Mouse (Mus musculus) hindbrain, postnatal 0 days (tissue): Measurements from ENCODE around the gene Son. TPM values are rescaled to one million over a fixed set of nuclear protein-coding genes. Genes with fewer than 3 reads are reported as not detected.

Experiments used
- ATAC-seq: fragments of 200-750 bp; cut with Nextera tagmentation; 2 replicates; pipeline ENCODE4 v1.8.0; 2017; ENCODE audit warnings: mild to moderate bottlenecking, moderate TSS enrichment, moderate library complexity
- DNase-seq: peaks from one replicate; pipeline ENCODE4 v3.0.0-alpha.2; 2015; ENCODE audit warnings: low spot score
- H3K27ac ChIP-seq: fragments of 300-500 bp; sonication (generic); 2 replicates; pipeline ENCODE4 v1.5.1; 2014; ENCODE audit warnings: mild to moderate bottlenecking
- H3K27me3 ChIP-seq: fragments of 300-500 bp; sonication (generic); 2 replicates; pipeline ENCODE4 v1.6.1; 2014; ENCODE audit warnings: low read length, mixed read lengths; ENCODE audit not compliant: insufficient read depth
- H3K36me3 ChIP-seq: fragments of 300-500 bp; sonication (generic); 2 replicates; pipeline ENCODE4 v1.6.1; 2014; ENCODE audit warnings: low read length, mixed read lengths; ENCODE audit not compliant: insufficient read depth
- H3K4me1 ChIP-seq: fragments of 300-500 bp; sonication (generic); 2 replicates; pipeline ENCODE4 v1.6.1; 2014; ENCODE audit warnings: antibody characterized with exemption, low read length, mixed read lengths; ENCODE audit not compliant: insufficient read depth
- H3K4me2 ChIP-seq: fragments of 300-500 bp; sonication (generic); 2 replicates; pipeline ENCODE4 v1.6.1; 2014; ENCODE audit warnings: low read depth, mild to moderate bottlenecking, low read length, moderate library complexity, mixed read lengths
- H3K4me3 ChIP-seq: fragments of 300-500 bp; sonication (generic); 2 replicates; pipeline ENCODE4 v1.5.1; 2014; ENCODE audit warnings: low read length
- H3K9ac ChIP-seq: fragments of 300-500 bp; sonication (generic); replicated peaks from 2 replicates; pipeline ENCODE4 v1.6.1; 2014; ENCODE audit warnings: mild to moderate bottlenecking, low read length, moderate library complexity, mixed read lengths
- H3K9me3 ChIP-seq: fragments of 300-500 bp; sonication (generic); 2 replicates; pipeline ENCODE4 v1.6.1; 2016; ENCODE audit warnings: low read length, mixed read lengths
- CTCF ChIP-seq: IDR thresholded peaks from 2 replicates; pipeline ENCODE4 v1.5.1; 2016; ENCODE audit warnings: antibody characterized with exemption, control low read depth, low read depth
- WGBS: fragments of 180-500 bp; shearing (Covaris S2); extraction: QIAGEN DNeasy Blood & Tissue Kit; methylation state at CpG from one replicate; pipeline ENCODE4 v1.1.7; 2014; 5-methylcytosine and 5-hydroxymethylcytosine counted together
- polyA plus RNA-seq: library from polyadenylated mRNA; unstranded; fragments of >200 nt; fragmentation: Nextera tagmentation; extraction: Ambion mirVana; gene quantifications from 2 replicates; pipeline ENCODE4 v1.2.1, GENCODE M21; 2015
- total RNA-seq: library from RNA; depleted of rRNA; stranded (reverse); fragments of >200 nt; gene quantifications from 2 replicates; pipeline ENCODE4 v1.2.3, GENCODE M21; 2014

Son gene
- total and polyA plus RNA-seq, 2 experiments from 2014 or later, result 95.3 to 246 TPM

GRCm38 (mm10) chr16:91704603-91705340 lies 57.5 kb downstream of the Son start:
- no peak overlapping the region for H3K9ac ChIP-seq
- peak; percentile 35 for DNase-seq
- no peaks in the 10 kb centered on the region for H3K27me3 ChIP-seq
- no peak overlapping the region for H3K27ac ChIP-seq
- no peaks in the 10 kb centered on the region for H3K4me1 ChIP-seq
- H3K4me3 ChIP-seq, result no peak overlapping the region
- peaks cover 37% of the 10 kb centered on the region; the same call in 1 of the 2 replicates for H3K36me3 ChIP-seq
- WGBS, result 83% methylated on average over 14 of the region's 14 CpGs
- H3K4me2 ChIP-seq, result no peak overlapping the region
- 0 out of 2 replicates have a peak, but pooled peaks have one; percentile 43 for ATAC-seq
- H3K9me3 ChIP-seq, result no peaks in the 10 kb centered on the region
- peak; percentile 43; the same call in 1 of the 2 replicates for TF ChIP-seq CTCF

DNA sequence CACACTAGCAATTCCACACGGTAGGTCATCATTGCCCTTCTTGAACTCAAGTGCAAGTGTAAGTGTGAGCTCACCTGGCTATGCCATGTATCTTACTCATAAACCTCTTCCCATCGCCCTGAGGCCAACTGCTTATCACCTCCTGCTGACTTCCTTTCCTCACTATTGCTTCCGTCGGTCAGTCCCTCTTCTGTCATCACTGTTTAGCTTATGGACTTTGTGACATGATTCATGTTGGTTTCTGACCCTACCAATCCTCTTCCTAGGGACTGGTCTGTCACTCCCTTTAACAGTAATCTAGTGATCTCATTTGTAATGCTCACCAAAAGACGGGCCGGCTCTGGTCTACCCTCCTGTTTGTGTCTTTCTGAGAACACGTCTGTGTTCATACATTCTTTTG lies 62.9 kb downstream of the Son start:
- Histone ChIP-seq H3K36me3 (peaks cover 32% of the 10 kb centered on the region), H3K9me3 (no peaks in the 10 kb centered on the region), H3K4me1 (no peaks in the 10 kb centered on the region), H3K27me3 (no peaks in the 10 kb centered on the region), H3K4me2 (no peak overlapping the region), H3K9ac (no peak overlapping the region), H3K4me3 (no peak overlapping the region), H3K27ac (no peak overlapping the region)
- ATAC-seq, result no peak
- 90% methylated on average over 7 of the region's 7 CpGs for WGBS
- no peak for DNase-seq
- no peak for TF ChIP-seq CTCF

GRCm38 (mm10) chr16:91716927-91717349 lies 69.6 kb downstream of the Son start:
- DNase-seq, result no peak
- no peaks in the 10 kb centered on the region for H3K9me3 ChIP-seq
- H3K36me3 ChIP-seq, result peaks cover 16% of the 10 kb centered on the region; the same call in 1 of the 2 replicates
- H3K4me3 ChIP-seq, result no peak overlapping the region
- no peak for TF ChIP-seq CTCF
- no peak overlapping the region for H3K27ac ChIP-seq
- no peak overlapping the region for H3K9ac ChIP-seq
- WGBS, result 78% methylated on average over 11 of the region's 11 CpGs
- H3K4me1 ChIP-seq, result no peaks in the 10 kb centered on the region
- ATAC-seq, result no peak
- no peaks in the 10 kb centered on the region for H3K27me3 ChIP-seq
- H3K4me2 ChIP-seq, result no peak overlapping the region

DNA sequence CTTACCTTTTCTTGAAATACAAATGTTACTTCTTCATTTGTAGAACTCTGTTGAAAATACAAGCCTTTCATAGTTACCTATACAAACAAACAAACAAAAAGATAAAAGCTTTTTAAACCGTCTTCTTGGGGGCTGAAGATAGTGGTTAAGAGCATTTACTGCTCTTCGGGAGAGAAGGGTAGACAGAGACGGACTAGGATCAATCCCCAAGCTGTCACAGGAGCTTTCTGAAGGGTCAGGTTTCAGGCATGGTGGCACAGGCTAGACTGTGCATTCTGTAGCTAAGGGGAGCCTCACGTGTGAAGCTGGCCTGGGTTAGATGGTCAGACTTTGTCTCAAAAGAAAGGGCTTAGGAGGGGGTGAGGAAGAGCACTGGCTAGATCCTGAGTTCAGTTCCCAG lies 70.1 kb downstream of the Son start:
- H3K4me1 ChIP-seq, result no peaks in the 10 kb centered on the region
- H3K9ac ChIP-seq, result no peak overlapping the region
- no peaks in the 10 kb centered on the region for H3K27me3 ChIP-seq
- no peak for DNase-seq
- H3K4me3 ChIP-seq, result no peak overlapping the region
- H3K27ac ChIP-seq, result no peak overlapping the region
- no peaks in the 10 kb centered on the region for H3K9me3 ChIP-seq
- no peak for TF ChIP-seq CTCF
- 90% methylated on average over 4 of the region's 4 CpGs for WGBS
- no peak for ATAC-seq
- H3K4me2 ChIP-seq, result no peak overlapping the region
- H3K36me3 ChIP-seq, result peaks cover 12% of the 10 kb centered on the region; the same call in 1 of the 2 replicates

DNA sequence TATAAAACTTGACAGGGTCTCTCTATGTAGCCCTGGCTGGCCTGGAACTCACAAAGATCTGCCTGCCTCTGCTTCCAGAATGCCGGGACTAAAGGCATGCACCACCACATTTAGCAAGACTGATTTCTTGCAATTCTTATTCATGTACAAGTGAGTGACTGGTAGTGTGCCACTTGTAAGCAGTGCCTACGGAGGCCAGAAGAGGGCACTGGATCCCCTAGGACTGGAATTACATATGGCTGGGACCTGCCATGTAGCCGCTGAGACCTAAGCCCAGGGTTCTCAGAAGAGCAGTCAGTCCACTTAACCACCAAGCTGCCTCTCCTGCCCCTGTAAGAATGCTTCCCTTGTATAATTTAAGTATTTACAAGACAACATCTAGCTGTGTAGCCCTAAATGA lies 76.9 kb downstream of the Son start:
- TF ChIP-seq CTCF, result peak; percentile 77
- WGBS, result 30% methylated on average over 3 of the region's 3 CpGs
- Histone ChIP-seq H3K27ac (no peak overlapping the region), H3K36me3 (peaks cover 9% of the 10 kb centered on the region; the same call in 1 of the 2 replicates), H3K9me3 (no peaks in the 10 kb centered on the region), H3K4me2 (no peak overlapping the region), H3K9ac (no peak overlapping the region), H3K4me3 (no peak overlapping the region), H3K27me3 (no peaks in the 10 kb centered on the region), H3K4me1 (0 out of 2 replicates have a peak, but pooled peaks cover 3% of the 10 kb centered on the region)
- DNase-seq (peak; percentile 55), ATAC-seq (no peak)

- Histone ChIP-seq H3K4me2 (peak overlapping the region; percentile 72), H3K9me3 (no peaks in the 10 kb centered on the region), H3K36me3 (no peaks in the 10 kb centered on the region), H3K9ac (peak overlapping the region; percentile 67), H3K4me1 (peaks cover 3% of the 10 kb centered on the region; the same call in 1 of the 2 replicates), H3K4me3 (peak overlapping the region; percentile 71), H3K27me3 (no peaks in the 10 kb centered on the region), H3K27ac (peak overlapping the region; percentile 96)
- ATAC-seq (no peak), DNase-seq (no peak)
- WGBS, result 83% methylated on average over 15 of the region's 15 CpGs
- no peak for TF ChIP-seq CTCF
Observed at GRCm38 (mm10) chr16:91727433-91727832, 80.1 kb downstream of the Son start.
